Mouse (Mus musculus): ENCODE measurements around the gene Fibcd1. TPM values are rescaled to one million over a fixed set of nuclear protein-coding genes. Genes with fewer than 3 reads are reported as not detected.
A peak's percentile ranks its signal among the peaks of the same experiment; 100 is the strongest.

Fibcd1 gene
- polyA plus RNA-seq, 1 experiment from 2014 or later, result 1.1 TPM

- H3K27me3 ChIP-seq (ENCODE audit: control insufficient read depth, insufficient read depth, low read length), result 0 out of 2 replicates have a peak, but pooled peaks cover 13% of the 10 kb centered on the region
- 76% methylated on average over 14 of the region's 14 CpGs for WGBS
Measured at GRCm38 (mm10) chr2:31826094-31827085, 19.4 kb downstream of the Fibcd1 start.

GRCm38 (mm10) chr2:31825469-31825911 is 20.3 kb downstream of the Fibcd1 start:
- Histone ChIP-seq H3K27me3 (ENCODE audit: control insufficient read depth, insufficient read depth, low read length) (0 out of 2 replicates have a peak, but pooled peaks cover 13% of the 10 kb centered on the region), H3K4me1 (ENCODE audit: control insufficient read depth, insufficient read depth, low read length) (peaks cover 8% of the 10 kb centered on the region), H3K36me3 (ENCODE audit: control insufficient read depth, insufficient read depth, low read length) (no peaks in the 10 kb centered on the region), H3K4me3 (ENCODE audit: low read length) (no peak overlapping the region), H3K4me2 (replicated peaks; ENCODE audit: low read depth, low read length) (no peak overlapping the region), H3K9me3 (ENCODE audit: control insufficient read depth, low read length) (no peaks in the 10 kb centered on the region), H3K9ac (ENCODE audit: low read depth, low read length) (no peak overlapping the region), H3K27ac (ENCODE audit: low read depth, low read length) (no peak overlapping the region)
- ATAC-seq (ENCODE audit: low FRiP score, low TSS enrichment), result no peak
- WGBS, result 65% methylated on average over 16 of the region's 16 CpGs

More at GRCm38 (mm10) chr2:31826094-31827085, 19.4 kb downstream of the Fibcd1 start:
- Histone ChIP-seq H3K9me3 (ENCODE audit: control insufficient read depth, low read length) (no peaks in the 10 kb centered on the region), H3K9ac (ENCODE audit: low read depth, low read length) (no peak overlapping the region), H3K4me1 (ENCODE audit: control insufficient read depth, insufficient read depth, low read length) (peaks cover 8% of the 10 kb centered on the region), H3K27ac (ENCODE audit: low read depth, low read length) (no peak overlapping the region), H3K36me3 (ENCODE audit: control insufficient read depth, insufficient read depth, low read length) (no peaks in the 10 kb centered on the region), H3K4me2 (replicated peaks; ENCODE audit: low read depth, low read length) (no peak overlapping the region), H3K4me3 (ENCODE audit: low read length) (no peak overlapping the region)
- ATAC-seq (ENCODE audit: low FRiP score, low TSS enrichment), result no peak

GRCm38 (mm10) chr2:31823933-31824730 is 21.7 kb downstream of the Fibcd1 start:
- Histone ChIP-seq H3K4me3 (ENCODE audit: low read length) (no peak overlapping the region), H3K9me3 (ENCODE audit: control insufficient read depth, low read length) (no peaks in the 10 kb centered on the region), H3K4me1 (ENCODE audit: control insufficient read depth, insufficient read depth, low read length) (peaks cover 8% of the 10 kb centered on the region), H3K36me3 (ENCODE audit: control insufficient read depth, insufficient read depth, low read length) (no peaks in the 10 kb centered on the region), H3K27me3 (ENCODE audit: control insufficient read depth, insufficient read depth, low read length) (0 out of 2 replicates have a peak, but pooled peaks cover 13% of the 10 kb centered on the region), H3K27ac (ENCODE audit: low read depth, low read length) (no peak overlapping the region), H3K4me2 (replicated peaks; ENCODE audit: low read depth, low read length) (no peak overlapping the region), H3K9ac (ENCODE audit: low read depth, low read length) (no peak overlapping the region)
- no peak for ATAC-seq (ENCODE audit: low FRiP score, low TSS enrichment)
- 81% methylated on average over 12 of the region's 15 CpGs for WGBS

- 0 out of 2 replicates have a peak, but pooled peaks cover 13% of the 10 kb centered on the region for H3K27me3 ChIP-seq (ENCODE audit: control insufficient read depth, insufficient read depth, low read length)
- H3K4me3 ChIP-seq (ENCODE audit: low read length), result no peak overlapping the region; the same call in 1 of the 2 replicates
- no peaks in the 10 kb centered on the region for H3K9me3 ChIP-seq (ENCODE audit: control insufficient read depth, low read length)
- H3K9ac ChIP-seq (ENCODE audit: low read depth, low read length), result 0 out of 2 replicates have a peak overlapping the region, but pooled peaks have one; percentile 18
- peak; percentile 13; the same call in 1 of the 2 replicates for ATAC-seq (ENCODE audit: low FRiP score, low TSS enrichment)
- H3K27ac ChIP-seq (ENCODE audit: low read depth, low read length), result no peak overlapping the region
- WGBS, result 17% methylated on average over 39 of the region's 39 CpGs
- H3K4me1 ChIP-seq (ENCODE audit: control insufficient read depth, insufficient read depth, low read length), result peaks cover 8% of the 10 kb centered on the region
- H3K4me2 ChIP-seq (replicated peaks; ENCODE audit: low read depth, low read length), result peak overlapping the region; percentile 34
- H3K36me3 ChIP-seq (ENCODE audit: control insufficient read depth, insufficient read depth, low read length), result no peaks in the 10 kb centered on the region
Measured at GRCm38 (mm10) chr2:31822524-31823371, 23.1 kb downstream of the Fibcd1 start.

- no peak overlapping the region for H3K27ac ChIP-seq (ENCODE audit: low read depth, low read length)
- H3K4me1 ChIP-seq (ENCODE audit: control insufficient read depth, insufficient read depth, low read length), result peaks cover 1% of the 10 kb centered on the region
- no peak overlapping the region for H3K4me3 ChIP-seq (ENCODE audit: low read length)
- no peaks in the 10 kb centered on the region for H3K9me3 ChIP-seq (ENCODE audit: control insufficient read depth, low read length)
- H3K27me3 ChIP-seq (ENCODE audit: control insufficient read depth, insufficient read depth, low read length), result no peaks in the 10 kb centered on the region
- peak; percentile 75; the same call in 1 of the 2 replicates for ATAC-seq (ENCODE audit: low FRiP score, low TSS enrichment)
- WGBS, result 29% methylated on average over 5 of the region's 5 CpGs
- H3K9ac ChIP-seq (ENCODE audit: low read depth, low read length), result no peak overlapping the region
- H3K4me2 ChIP-seq (replicated peaks; ENCODE audit: low read depth, low read length), result no peak overlapping the region
- H3K36me3 ChIP-seq (ENCODE audit: control insufficient read depth, insufficient read depth, low read length), result no peaks in the 10 kb centered on the region
Measured at GRCm38 (mm10) chr2:31815367-31815766, 30.4 kb downstream of the Fibcd1 start.

- no peak for ATAC-seq (ENCODE audit: low FRiP score, low TSS enrichment)
- no peak overlapping the region for H3K27ac ChIP-seq (ENCODE audit: low read depth, low read length)
- H3K27me3 ChIP-seq (ENCODE audit: control insufficient read depth, insufficient read depth, low read length), result no peaks in the 10 kb centered on the region
- no peak overlapping the region for H3K9ac ChIP-seq (ENCODE audit: low read depth, low read length)
- H3K9me3 ChIP-seq (ENCODE audit: control insufficient read depth, low read length), result no peaks in the 10 kb centered on the region
- WGBS, result 74% methylated on average over 7 of the region's 7 CpGs
- H3K36me3 ChIP-seq (ENCODE audit: control insufficient read depth, insufficient read depth, low read length), result no peaks in the 10 kb centered on the region
- no peak overlapping the region for H3K4me3 ChIP-seq (ENCODE audit: low read length)
- H3K4me2 ChIP-seq (replicated peaks; ENCODE audit: low read depth, low read length), result no peak overlapping the region
- H3K4me1 ChIP-seq (ENCODE audit: control insufficient read depth, insufficient read depth, low read length), result peaks cover 8% of the 10 kb centered on the region
Measured at GRCm38 (mm10) chr2:31814699-31815098, 31.1 kb downstream of the Fibcd1 start.

- WGBS, result 84% methylated on average over 4 of the region's 4 CpGs
- H3K4me3 ChIP-seq (ENCODE audit: low read length), result no peak overlapping the region
- no peak for ATAC-seq (ENCODE audit: low FRiP score, low TSS enrichment)
Measured at GRCm38 (mm10) chr2:31813641-31814040, 32.2 kb downstream of the Fibcd1 start.

More at GRCm38 (mm10) chr2:31813641-31814040, 32.2 kb downstream of the Fibcd1 start:
- H3K27ac ChIP-seq (ENCODE audit: low read depth, low read length), result no peak overlapping the region
- H3K27me3 ChIP-seq (ENCODE audit: control insufficient read depth, insufficient read depth, low read length), result no peaks in the 10 kb centered on the region
- H3K36me3 ChIP-seq (ENCODE audit: control insufficient read depth, insufficient read depth, low read length), result no peaks in the 10 kb centered on the region
- no peak overlapping the region for H3K9ac ChIP-seq (ENCODE audit: low read depth, low read length)
- H3K4me1 ChIP-seq (ENCODE audit: control insufficient read depth, insufficient read depth, low read length), result peaks cover 12% of the 10 kb centered on the region
- no peaks in the 10 kb centered on the region for H3K9me3 ChIP-seq (ENCODE audit: control insufficient read depth, low read length)
- H3K4me2 ChIP-seq (replicated peaks; ENCODE audit: low read depth, low read length), result no peak overlapping the region
